Mouse (Mus musculus) MEL (cell line): ENCODE measurements at regions not wholly inside any gene's neighbourhood (a gene's known extent, or its start where the extent isn't known, plus 50 kb on each side); places are given as distances from the start of the nearest gene placed in this dataset.

Source experiments
- DNase-seq: peaks from one replicate; pipeline ENCODE4 v3.0.0; 2011; ENCODE audit warnings: low read depth, low spot score
- H3K27ac ChIP-seq: 2 replicates; pipeline ENCODE4 v1.5.1; 2012; ENCODE audit warnings: low read depth, mild to moderate bottlenecking, control low read depth, low read length, moderate library complexity; ENCODE audit not compliant: control insufficient read depth
- H3K27me3 ChIP-seq, 2 experiments: fragments of 150-350 bp in 1 of 2; sonication (generic) in 1 of 2; 2 replicates each; pipeline ENCODE4 v1.6.1; 2012; ENCODE audit warnings: low read length in 2 of 2, mild to moderate bottlenecking in 2 of 2, improper control_type of control experiment in 1 of 2, moderate library complexity in 1 of 2; ENCODE audit not compliant: insufficient read depth in 2 of 2, control insufficient read depth in 1 of 2
- H3K36me3 ChIP-seq, 2 experiments: 2 replicates each; pipeline ENCODE4 v1.6.1; 2012 to 2014; ENCODE audit warnings: low read length in 2 of 2, improper control_type of control experiment in 1 of 2, inconsistent platforms in 1 of 2, mild to moderate bottlenecking in 1 of 2; ENCODE audit not compliant: insufficient read depth in 2 of 2, control insufficient read depth in 1 of 2
- H3K4me1 ChIP-seq, 2 experiments: fragments of 150-350 bp in 1 of 2; sonication (generic) in 1 of 2; 2 replicates each; pipeline ENCODE4 v1.6.1; 2012; ENCODE audit warnings: low read length in 2 of 2, improper control_type of control experiment in 1 of 2, mild to moderate bottlenecking in 1 of 2; ENCODE audit not compliant: insufficient read depth in 2 of 2, control insufficient read depth in 1 of 2
- H3K4me3 ChIP-seq, 2 experiments: fragments of 150-350 bp in 1 of 2; sonication (generic) in 1 of 2; 2 replicates each; pipeline ENCODE4 v1.5.1; 2012; ENCODE audit warnings: low read depth in 2 of 2, low read length in 2 of 2, mild to moderate bottlenecking in 2 of 2, moderate library complexity in 2 of 2, control low read depth in 1 of 2, improper control_type of control experiment in 1 of 2; ENCODE audit not compliant: control insufficient read depth in 1 of 2, insufficient read depth in 1 of 2
- H3K79me2 ChIP-seq: 2 replicates; pipeline ENCODE4 v1.6.1; 2012; ENCODE audit warnings: mild to moderate bottlenecking, low read length, moderate library complexity; ENCODE audit not compliant: control insufficient read depth, poor library complexity, insufficient read depth
- H3K9ac ChIP-seq: 2 replicates; pipeline ENCODE4 v1.6.1; 2012; ENCODE audit warnings: low read depth, mild to moderate bottlenecking, control low read depth, low read length, moderate library complexity; ENCODE audit not compliant: control insufficient read depth, poor library complexity, severe bottlenecking
- H3K9me3 ChIP-seq: fragments of 150-350 bp; sonication (generic); replicated peaks from 2 replicates; pipeline ENCODE4 v1.6.1; 2012; ENCODE audit warnings: mild to moderate bottlenecking, low read length, improper control_type of control experiment, moderate library complexity; ENCODE audit not compliant: insufficient read depth
- CHD2 ChIP-seq: IDR thresholded peaks from 2 replicates; pipeline ENCODE4 v1.6.1; 2011; ENCODE audit warnings: low read length, improper control_type of control experiment
- E2F4 ChIP-seq: IDR thresholded peaks from 2 replicates; pipeline ENCODE4 v1.6.1; 2011; ENCODE audit warnings: low read depth, low read length, improper control_type of control experiment, borderline replicate concordance
- ETS1 ChIP-seq: IDR thresholded peaks from 2 replicates; pipeline ENCODE4 v1.6.1; 2012; ENCODE audit warnings: low read depth, mild to moderate bottlenecking, inconsistent platforms, low read length, improper control_type of control experiment, moderate library complexity
- MAFK ChIP-seq: IDR thresholded peaks from 2 replicates; pipeline ENCODE4 v1.6.1; 2011; ENCODE audit warnings: low read depth, mild to moderate bottlenecking, low read length, improper control_type of control experiment, borderline replicate concordance
- MXI1 ChIP-seq: IDR thresholded peaks from 2 replicates; pipeline ENCODE4 v1.6.1; 2011; ENCODE audit warnings: mild to moderate bottlenecking, low read depth, low read length, improper control_type of control experiment
- POLR2AphosphoS2 ChIP-seq: IDR thresholded peaks from 2 replicates; pipeline ENCODE4 v1.6.1; 2011; ENCODE audit warnings: low read length, improper control_type of control experiment
- RAD21 ChIP-seq: IDR thresholded peaks from 2 replicates; pipeline ENCODE4 v1.6.1; 2011; ENCODE audit warnings: mild to moderate bottlenecking, low read depth, low read length, improper control_type of control experiment
- RCOR1 ChIP-seq: IDR thresholded peaks from 2 replicates; pipeline ENCODE4 v1.6.1; 2012; ENCODE audit warnings: low read depth, mild to moderate bottlenecking, inconsistent platforms, low read length, improper control_type of control experiment
- ZNF384 ChIP-seq: IDR thresholded peaks from 2 replicates; pipeline ENCODE4 v1.6.1; 2012; ENCODE audit warnings: low read depth, mild to moderate bottlenecking, inconsistent platforms, low read length, improper control_type of control experiment

GRCm38 (mm10) chr8:89747726-89748125 is 600.4 kb downstream of the Tox3 start:
- no peaks in the 10 kb centered on the region for H3K36me3 ChIP-seq
- no peak overlapping the region for H3K4me3 ChIP-seq
- TF ChIP-seq ETS1 = no peak
- no peak for TF ChIP-seq ZNF384
- no peak for TF ChIP-seq RAD21
- no peak for TF ChIP-seq MAFK
- TF ChIP-seq POLR2AphosphoS2 = no peak
- TF ChIP-seq CHD2 = no peak
- no peak overlapping the region for H3K27ac ChIP-seq
- H3K9ac ChIP-seq = no peak overlapping the region
- no peaks in the 10 kb centered on the region for H3K9me3 ChIP-seq
- H3K79me2 ChIP-seq = no peaks in the 10 kb centered on the region
- DNase-seq = no peak
- no peaks in the 10 kb centered on the region for H3K27me3 ChIP-seq
- H3K4me1 ChIP-seq = no peaks in the 10 kb centered on the region

- Histone ChIP-seq H3K79me2 (no peaks in the 10 kb centered on the region), H3K36me3 (no peaks in the 10 kb centered on the region), H3K27me3 (no peaks in the 10 kb centered on the region), H3K9me3 (no peaks in the 10 kb centered on the region)
- TF ChIP-seq RCOR1 (no peak), MXI1 (no peak), E2F4 (no peak), ZNF384 (no peak)
- TF ChIP-seq, all 39 proteins: peak for 0
- Histone ChIP-seq H3K9ac (no peak overlapping the region), H3K27ac (no peak overlapping the region), H3K4me1 (no peaks in the 10 kb centered on the region), H3K4me3 (no peak overlapping the region)
- no peak for DNase-seq
Measured at GRCm38 (mm10) chr8:89744267-89745028, 603.7 kb downstream of the Tox3 start.

GRCm38 (mm10) chr8:89738657-89739056 is 609.5 kb downstream of the Tox3 start:
- H3K4me3 ChIP-seq = no peak overlapping the region
- H3K9me3 ChIP-seq = no peaks in the 10 kb centered on the region
- no peak for DNase-seq
- no peaks in the 10 kb centered on the region for H3K36me3 ChIP-seq
- H3K4me1 ChIP-seq = no peaks in the 10 kb centered on the region
- no peak for TF ChIP-seq CHD2
- TF ChIP-seq, all 39 proteins: peak for 0
- H3K27me3 ChIP-seq = no peaks in the 10 kb centered on the region
- no peak overlapping the region for H3K27ac ChIP-seq
- H3K79me2 ChIP-seq = no peaks in the 10 kb centered on the region
- no peak overlapping the region for H3K9ac ChIP-seq
